Mouse (Mus musculus): ENCODE measurements around the gene Has1. TPM values are rescaled to one million over a fixed set of nuclear protein-coding genes. Genes with fewer than 3 reads are reported as not detected.

Has1 gene
- polyA plus RNA-seq, 2 experiments = 0.25 to 1.6 TPM

DNA sequence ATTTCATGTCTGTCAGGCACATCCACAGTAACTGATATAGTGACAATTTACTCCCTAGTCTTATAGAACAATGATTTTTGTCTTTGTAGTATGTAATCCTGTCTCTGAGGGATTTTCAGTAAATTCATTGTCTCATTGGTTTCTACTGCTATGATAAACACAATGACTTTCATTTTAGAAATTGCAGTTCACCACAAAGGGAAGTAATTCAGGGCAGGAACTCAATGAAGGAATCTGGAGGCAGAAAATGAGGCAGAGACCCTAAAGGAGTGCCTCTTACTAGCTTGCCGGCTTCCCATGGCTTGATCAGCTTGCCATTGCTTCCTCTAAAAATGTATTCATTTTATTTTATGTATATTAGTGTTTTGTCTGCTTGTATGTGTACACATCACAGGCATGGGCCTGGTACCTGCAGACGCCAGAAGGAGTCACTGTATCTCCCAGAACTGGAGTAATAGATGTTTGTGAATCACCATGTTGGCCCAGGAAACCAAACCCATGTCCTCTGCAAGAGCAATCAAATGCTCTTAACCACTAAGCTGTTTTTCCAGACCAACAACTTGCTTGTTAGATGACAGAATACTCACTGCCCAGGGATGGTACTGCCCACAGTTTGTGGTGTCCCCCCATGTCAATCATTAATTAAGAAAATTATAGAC is 16.0 kb upstream of the Has1 start:
- ATAC-seq (ENCODE audit: low FRiP score, low read depth) (no peak), DNase-seq (ENCODE audit: low spot score) (no peak)
- peaks cover 1% of the 10 kb centered on the region; the same call in 1 of the 2 replicates for H3K36me3 ChIP-seq (ENCODE audit: control insufficient read depth, insufficient read depth, low read length)
- no peaks in the 10 kb centered on the region for H3K4me1 ChIP-seq (ENCODE audit: control insufficient read depth, insufficient read depth, low read length)
- no peak overlapping the region for H3K4me3 ChIP-seq (replicated peaks; ENCODE audit: low read length)
- TF ChIP-seq POLR2A (IDR thresholded peaks at IDR 0.05; ENCODE audit: borderline replicate concordance, extremely low read depth, insufficient read depth, insufficient read length) = no peak
- H3K4me2 ChIP-seq (replicated peaks; ENCODE audit: low read depth, low read length, severe bottlenecking) = no peak overlapping the region
- no peak overlapping the region for H3K9ac ChIP-seq (ENCODE audit: low read depth, low read length, severe bottlenecking)
- H3K27ac ChIP-seq (replicated peaks; ENCODE audit: low read depth, low read length) = no peak overlapping the region
- H3K9me3 ChIP-seq (ENCODE audit: control insufficient read depth, low read length) = no peaks in the 10 kb centered on the region
- H3K27me3 ChIP-seq (ENCODE audit: control insufficient read depth, insufficient read depth, low read length) = no peaks in the 10 kb centered on the region
- WGBS = 78% methylated on average over 2 of the region's 2 CpGs

DNA sequence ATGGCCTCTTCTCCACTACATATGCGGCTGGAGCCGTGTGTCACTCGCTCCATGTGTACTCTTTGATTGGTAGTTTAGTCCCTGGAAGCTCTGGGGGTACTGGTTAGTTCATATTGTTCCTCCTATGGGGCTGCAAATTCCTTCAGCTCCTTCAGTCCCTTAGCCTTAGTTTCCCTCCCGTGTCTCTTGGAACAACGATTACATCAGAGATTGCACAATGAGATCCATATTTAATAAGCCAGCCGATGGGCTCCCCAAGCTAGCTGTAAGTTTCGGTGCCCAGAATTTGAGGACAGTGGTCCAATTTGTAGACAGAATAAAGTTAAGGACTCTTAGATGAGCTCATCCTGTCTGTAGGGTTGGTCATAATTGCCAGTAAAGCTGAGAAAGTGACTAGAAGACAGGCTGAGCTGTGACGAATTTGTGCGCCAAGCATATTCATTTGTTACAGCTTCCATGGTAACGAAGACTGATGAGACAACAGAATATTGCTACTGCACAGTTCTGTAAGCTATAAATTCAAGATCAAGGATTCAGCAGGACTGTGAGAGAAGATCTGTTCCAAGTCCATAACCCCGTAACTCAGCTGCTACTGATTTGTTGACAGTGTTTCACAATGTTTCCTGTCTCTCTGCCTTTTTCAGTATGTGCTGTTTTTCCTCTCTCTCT is 11.9 kb upstream of the Has1 start:
- no peak overlapping the region for H3K4me2 ChIP-seq (replicated peaks; ENCODE audit: low read depth, low read length, severe bottlenecking)
- H3K4me1 ChIP-seq (ENCODE audit: control insufficient read depth, insufficient read depth, low read length) = no peaks in the 10 kb centered on the region
- H3K9me3 ChIP-seq (ENCODE audit: control insufficient read depth, low read length) = no peaks in the 10 kb centered on the region
- peaks cover 33% of the 10 kb centered on the region for H3K36me3 ChIP-seq (ENCODE audit: control insufficient read depth, insufficient read depth, low read length)
- no peak for ATAC-seq (ENCODE audit: low FRiP score, low read depth)
- WGBS = 90% methylated on average over 11 of the region's 11 CpGs
- no peak overlapping the region for H3K27ac ChIP-seq (replicated peaks; ENCODE audit: low read depth, low read length)
- no peak for DNase-seq (ENCODE audit: low spot score)
- H3K27me3 ChIP-seq (ENCODE audit: control insufficient read depth, insufficient read depth, low read length) = no peaks in the 10 kb centered on the region
- H3K4me3 ChIP-seq (replicated peaks; ENCODE audit: low read length) = no peak overlapping the region
- no peak for TF ChIP-seq POLR2A (IDR thresholded peaks at IDR 0.05; ENCODE audit: borderline replicate concordance, extremely low read depth, insufficient read depth, insufficient read length)
- no peak overlapping the region for H3K9ac ChIP-seq (ENCODE audit: low read depth, low read length, severe bottlenecking)

DNA sequence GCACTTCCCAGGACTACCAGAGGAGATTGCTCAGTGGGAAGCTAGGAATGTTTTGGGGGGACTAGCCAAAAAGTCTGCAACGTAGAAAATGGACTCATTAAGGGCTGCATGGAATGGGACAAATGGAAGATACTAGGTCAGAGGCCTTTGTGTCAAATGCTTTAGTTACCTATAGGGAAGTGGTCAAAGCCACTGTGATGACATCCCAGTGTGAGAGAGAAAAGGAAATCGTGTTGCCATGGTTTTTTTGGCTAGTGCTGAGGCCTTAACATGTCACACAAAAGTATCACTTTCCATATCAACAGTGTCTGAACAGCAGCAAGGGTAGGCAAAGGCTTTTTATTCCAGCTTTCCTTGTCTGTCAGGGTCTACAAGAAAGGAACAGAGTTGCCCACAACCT is 10.2 kb upstream of the Has1 start:
- no peaks in the 10 kb centered on the region for H3K9me3 ChIP-seq (ENCODE audit: control insufficient read depth, low read length)
- no peaks in the 10 kb centered on the region for H3K4me1 ChIP-seq (ENCODE audit: control insufficient read depth, insufficient read depth, low read length)
- no peak overlapping the region for H3K27ac ChIP-seq (replicated peaks; ENCODE audit: low read depth, low read length)
- WGBS = 69% methylated on average over 2 of the region's 2 CpGs
- H3K9ac ChIP-seq (ENCODE audit: low read depth, low read length, severe bottlenecking) = no peak overlapping the region
- no peak for TF ChIP-seq POLR2A (IDR thresholded peaks at IDR 0.05; ENCODE audit: borderline replicate concordance, extremely low read depth, insufficient read depth, insufficient read length)
- no peaks in the 10 kb centered on the region for H3K27me3 ChIP-seq (ENCODE audit: control insufficient read depth, insufficient read depth, low read length)
- peaks cover 34% of the 10 kb centered on the region for H3K36me3 ChIP-seq (ENCODE audit: control insufficient read depth, insufficient read depth, low read length)
- DNase-seq (ENCODE audit: low spot score) (no peak), ATAC-seq (ENCODE audit: low FRiP score, low read depth) (no peak)
- H3K4me2 ChIP-seq (replicated peaks; ENCODE audit: low read depth, low read length, severe bottlenecking) = no peak overlapping the region
- no peak overlapping the region for H3K4me3 ChIP-seq (replicated peaks; ENCODE audit: low read length)

DNA sequence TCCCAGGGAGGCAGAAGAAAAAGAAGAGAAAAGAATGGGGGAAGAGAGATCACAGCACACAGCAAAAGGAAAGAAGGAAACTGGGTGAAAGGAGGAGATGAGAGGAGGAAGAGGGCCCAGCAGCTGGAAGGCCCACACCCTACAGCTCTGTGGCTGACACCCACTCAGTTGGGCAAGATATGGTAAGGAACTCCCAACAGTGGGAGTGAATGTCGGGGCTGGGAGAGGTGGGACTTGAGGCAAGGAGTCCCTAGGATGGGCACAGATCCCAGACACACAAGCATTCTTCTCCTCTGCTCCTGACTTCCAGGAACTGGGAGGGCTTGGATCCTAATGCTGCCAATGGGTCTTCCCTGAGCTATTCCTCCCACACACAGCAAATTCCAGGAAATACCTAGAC is 7.4 kb upstream of the Has1 start:
- no peak for TF ChIP-seq POLR2A (IDR thresholded peaks at IDR 0.05; ENCODE audit: borderline replicate concordance, extremely low read depth, insufficient read depth, insufficient read length)
- Histone ChIP-seq H3K27ac (replicated peaks; ENCODE audit: low read depth, low read length) (no peak overlapping the region), H3K4me3 (replicated peaks; ENCODE audit: low read length) (no peak overlapping the region), H3K9ac (ENCODE audit: low read depth, low read length, severe bottlenecking) (no peak overlapping the region), H3K9me3 (ENCODE audit: control insufficient read depth, low read length) (no peaks in the 10 kb centered on the region), H3K4me2 (replicated peaks; ENCODE audit: low read depth, low read length, severe bottlenecking) (no peak overlapping the region), H3K36me3 (ENCODE audit: control insufficient read depth, insufficient read depth, low read length) (peaks cover 42% of the 10 kb centered on the region), H3K4me1 (ENCODE audit: control insufficient read depth, insufficient read depth, low read length) (no peaks in the 10 kb centered on the region), H3K27me3 (ENCODE audit: control insufficient read depth, insufficient read depth, low read length) (no peaks in the 10 kb centered on the region)
- DNase-seq (ENCODE audit: low spot score) (no peak), ATAC-seq (ENCODE audit: low FRiP score, low read depth) (no peak)
- WGBS = 67% methylated on average over 1 of the region's 1 CpGs

DNA sequence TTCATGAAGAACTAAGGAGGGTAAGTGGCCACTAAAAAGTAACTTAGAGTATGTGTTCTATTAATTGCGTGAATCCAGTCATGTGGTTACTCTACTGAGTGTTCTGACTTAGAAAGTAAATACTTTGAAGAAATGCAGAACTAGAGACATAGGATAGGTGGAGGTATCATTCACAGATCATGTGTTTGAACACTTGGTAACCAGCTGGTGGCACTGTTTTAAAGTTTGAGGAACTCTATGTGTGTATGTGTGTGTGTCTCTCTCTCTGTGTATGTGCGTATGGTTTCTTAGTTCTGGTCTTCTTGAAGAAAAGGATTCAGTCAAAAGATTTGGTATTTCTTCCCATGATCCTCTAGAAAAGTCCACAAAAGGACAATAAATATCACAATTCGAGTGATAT is 5.1 kb upstream of the Has1 start:
- no peak for TF ChIP-seq POLR2A (IDR thresholded peaks at IDR 0.05; ENCODE audit: borderline replicate concordance, extremely low read depth, insufficient read depth, insufficient read length)
- WGBS = 87% methylated on average over 3 of the region's 3 CpGs
- Histone ChIP-seq H3K4me3 (replicated peaks; ENCODE audit: low read length) (no peak overlapping the region), H3K36me3 (ENCODE audit: control insufficient read depth, insufficient read depth, low read length) (peaks cover 35% of the 10 kb centered on the region), H3K27me3 (ENCODE audit: control insufficient read depth, insufficient read depth, low read length) (no peaks in the 10 kb centered on the region), H3K9me3 (ENCODE audit: control insufficient read depth, low read length) (no peaks in the 10 kb centered on the region), H3K4me2 (replicated peaks; ENCODE audit: low read depth, low read length, severe bottlenecking) (no peak overlapping the region), H3K27ac (replicated peaks; ENCODE audit: low read depth, low read length) (no peak overlapping the region), H3K9ac (ENCODE audit: low read depth, low read length, severe bottlenecking) (no peak overlapping the region), H3K4me1 (ENCODE audit: control insufficient read depth, insufficient read depth, low read length) (peaks cover under 1% of the 10 kb centered on the region; the same call in 1 of the 2 replicates)
- no peak for DNase-seq (ENCODE audit: low spot score)
- no peak for ATAC-seq (ENCODE audit: low FRiP score, low read depth)
